Mouse (Mus musculus): Measurements from ENCODE around the gene Setx.
"Not testable (repeated sequence)": the region's sequence is repeated elsewhere in the genome, so short reads cannot be mapped to it uniquely, and the experiment has no call there.

Gene Setx

GRCm38 (mm10) chr2:29123907-29124569 lies at the start of gene Setx:
Gene Setx, plus strand, starts transcription at chr2:29124181.
- no peak for DNase-seq (ENCODE audit: low spot score in 2 of 2)

GRCm38 (mm10) chr2:29074676-29075075 lies 49.3 kb upstream of the Setx start:
- DNase-seq (ENCODE audit: low spot score in 2 of 2): no peak

GRCm38 (mm10) chr2:29075331-29076070 lies 48.5 kb upstream of the Setx start:
- no peak for DNase-seq (ENCODE audit: low spot score in 2 of 2)

GRCm38 (mm10) chr2:29076226-29076625 lies 47.8 kb upstream of the Setx start:
- no peak for DNase-seq (ENCODE audit: low spot score in 2 of 2)

GRCm38 (mm10) chr2:29081965-29082364 lies 42.0 kb upstream of the Setx start:
- no peak for DNase-seq (ENCODE audit: low spot score in 2 of 2)

- DNase-seq (ENCODE audit: low spot score in 2 of 2): no peak
Observed at GRCm38 (mm10) chr2:29086026-29086425, 38.0 kb upstream of the Setx start.

GRCm38 (mm10) chr2:29089276-29089675 lies 34.7 kb upstream of the Setx start:
- not testable (repeated sequence) for DNase-seq (ENCODE audit: low spot score in 2 of 2)

- DNase-seq (ENCODE audit: low spot score in 2 of 2): no peak
Observed at GRCm38 (mm10) chr2:29095674-29096073, 28.3 kb upstream of the Setx start.

GRCm38 (mm10) chr2:29096751-29097150 lies 27.2 kb upstream of the Setx start:
- DNase-seq (ENCODE audit: low spot score in 2 of 2): no peak

- no peak for DNase-seq (ENCODE audit: low spot score in 2 of 2)
Observed at GRCm38 (mm10) chr2:29097465-29097864, 26.5 kb upstream of the Setx start.

GRCm38 (mm10) chr2:29097955-29098354 lies 26.0 kb upstream of the Setx start:
- DNase-seq (ENCODE audit: low spot score in 2 of 2): not testable (repeated sequence)

GRCm38 (mm10) chr2:29098786-29099185 lies 25.2 kb upstream of the Setx start:
- no peak for DNase-seq (ENCODE audit: low spot score in 2 of 2)

GRCm38 (mm10) chr2:29099646-29100045 lies 24.3 kb upstream of the Setx start:
- no peak for DNase-seq (ENCODE audit: low spot score in 2 of 2)

GRCm38 (mm10) chr2:29100822-29101534 lies 23.0 kb upstream of the Setx start:
- no peak for DNase-seq (ENCODE audit: low spot score in 2 of 2)

GRCm38 (mm10) chr2:29102416-29103377 lies 21.3 kb upstream of the Setx start:
- not testable (repeated sequence) for DNase-seq (ENCODE audit: low spot score in 2 of 2)

GRCm38 (mm10) chr2:29120969-29121368 lies 3.0 kb upstream of the Setx start:
- no peak for DNase-seq (ENCODE audit: low spot score in 2 of 2)

GRCm38 (mm10) chr2:29122446-29122845 lies 1.5 kb upstream of the Setx start:
- DNase-seq (ENCODE audit: low spot score in 2 of 2): no peak

- DNase-seq (ENCODE audit: low spot score in 2 of 2): no peak
Observed at GRCm38 (mm10) chr2:29124571-29124935, 572 bp downstream of the Setx start.

- peak; percentile 98 to 100 for DNase-seq (ENCODE audit: low spot score in 2 of 2)
Observed at GRCm38 (mm10) chr2:29124936-29125701, 1.1 kb downstream of the Setx start.

GRCm38 (mm10) chr2:29130118-29130899 lies 6.3 kb downstream of the Setx start:
- no peak for DNase-seq (ENCODE audit: low spot score in 2 of 2)

All from urinary bladder, postnatal 4 days (tissue).